Mouse (Mus musculus) forebrain, embryonic 12.5 days (tissue): ENCODE results near the gene Ggact. TPM values are rescaled to one million over a fixed set of nuclear protein-coding genes. Genes with fewer than 3 reads are reported as not detected.
A peak's percentile ranks its signal among the peaks of the same experiment; 100 is the strongest.

Source experiments
- ATAC-seq: fragments of 200-750 bp; cut with Nextera tagmentation; 2 replicates; pipeline ENCODE4 v1.8.0; 2017; ENCODE audit warnings: moderate TSS enrichment; ENCODE audit not compliant: low FRiP score
- H3K27ac ChIP-seq: fragments of 300-500 bp; sonication (generic); 2 replicates; pipeline ENCODE4 v1.5.1; 2016; ENCODE audit warnings: mild to moderate bottlenecking
- H3K27me3 ChIP-seq: fragments of 300-500 bp; sonication (generic); 2 replicates; pipeline ENCODE4 v1.6.1; 2016; ENCODE audit warnings: mild to moderate bottlenecking
- H3K36me3 ChIP-seq: fragments of 300-500 bp; sonication (generic); replicated peaks from 2 replicates; pipeline ENCODE4 v1.6.1; 2016; ENCODE audit warnings: mild to moderate bottlenecking
- H3K4me1 ChIP-seq: fragments of 300-500 bp; sonication (generic); 2 replicates; pipeline ENCODE4 v1.6.1; 2016
- H3K4me2 ChIP-seq: fragments of 300-500 bp; sonication (generic); 2 replicates; pipeline ENCODE4 v1.6.1; 2016; ENCODE audit warnings: mild to moderate bottlenecking, moderate library complexity
- H3K4me3 ChIP-seq: fragments of 300-500 bp; sonication (generic); replicated peaks from 2 replicates; pipeline ENCODE4 v1.5.1; 2016; ENCODE audit warnings: mild to moderate bottlenecking
- H3K9ac ChIP-seq: fragments of 300-500 bp; sonication (generic); 2 replicates; pipeline ENCODE4 v1.6.1; 2016; ENCODE audit warnings: mild to moderate bottlenecking
- H3K9me3 ChIP-seq: fragments of 300-500 bp; sonication (generic); 2 replicates; pipeline ENCODE4 v1.6.1; 2016
- WGBS: fragments of 180-500 bp; shearing (Covaris S2); methylation state at CpG from one replicate; pipeline ENCODE4 v1.1.7; 2016; 5-methylcytosine and 5-hydroxymethylcytosine counted together
- polyA plus RNA-seq: library from polyadenylated mRNA; unstranded; fragments of >200 nt; fragmentation: Nextera tagmentation; extraction: Ambion mirVana; gene quantifications from 2 replicates; pipeline ENCODE4 v1.2.1, GENCODE M21; 2016

The Ggact gene
- polyA plus RNA-seq, 1 experiment from 2014 or later: 6.3 TPM

- Histone ChIP-seq H3K4me3 (no peak overlapping the region), H3K27me3 (no peaks in the 10 kb centered on the region), H3K9ac (no peak overlapping the region), H3K27ac (no peak overlapping the region), H3K4me2 (no peak overlapping the region), H3K36me3 (no peaks in the 10 kb centered on the region), H3K9me3 (no peaks in the 10 kb centered on the region), H3K4me1 (peaks cover 9% of the 10 kb centered on the region; the same call in 1 of the 2 replicates)
- ATAC-seq: no peak
These were observed 15.0 kb downstream of the Ggact start for GRCm38 (mm10) chr14:122898550-122898949.

DNA sequence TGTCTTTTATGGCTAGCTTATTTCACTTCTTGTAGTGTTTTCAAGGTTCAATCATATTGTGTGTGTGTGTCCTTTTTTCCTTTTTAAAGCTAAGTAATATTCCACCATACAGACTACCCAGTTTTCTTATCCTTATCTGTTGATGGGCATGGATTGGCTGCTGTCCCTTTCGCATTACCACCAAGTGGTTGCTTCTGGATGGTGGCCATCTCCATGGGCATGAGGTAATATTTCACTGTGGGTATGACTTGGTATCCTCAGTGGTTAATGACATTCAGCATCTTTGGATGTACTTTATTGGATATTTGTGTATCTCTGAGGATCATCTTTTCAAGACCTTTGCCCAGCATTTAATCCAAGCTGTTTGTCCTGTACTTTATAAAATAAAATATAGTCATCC lies 17.5 kb downstream of the Ggact start:
- H3K4me3 ChIP-seq: no peak overlapping the region
- peaks cover 8% of the 10 kb centered on the region; the same call in 1 of the 2 replicates for H3K4me1 ChIP-seq
- no peak overlapping the region for H3K27ac ChIP-seq
- H3K9me3 ChIP-seq: no peaks in the 10 kb centered on the region
- no peak overlapping the region for H3K9ac ChIP-seq
- H3K27me3 ChIP-seq: no peaks in the 10 kb centered on the region
- no peak overlapping the region for H3K4me2 ChIP-seq
- no peaks in the 10 kb centered on the region for H3K36me3 ChIP-seq
- WGBS: 100% methylated on average over 1 of the region's 1 CpGs
- no peak for ATAC-seq

- WGBS: 94% methylated on average over 12 of the region's 12 CpGs
- ATAC-seq: no peak
- no peaks in the 10 kb centered on the region for H3K36me3 ChIP-seq
These were observed 22.0 kb downstream of the Ggact start for GRCm38 (mm10) chr14:122891470-122891968.

DNA sequence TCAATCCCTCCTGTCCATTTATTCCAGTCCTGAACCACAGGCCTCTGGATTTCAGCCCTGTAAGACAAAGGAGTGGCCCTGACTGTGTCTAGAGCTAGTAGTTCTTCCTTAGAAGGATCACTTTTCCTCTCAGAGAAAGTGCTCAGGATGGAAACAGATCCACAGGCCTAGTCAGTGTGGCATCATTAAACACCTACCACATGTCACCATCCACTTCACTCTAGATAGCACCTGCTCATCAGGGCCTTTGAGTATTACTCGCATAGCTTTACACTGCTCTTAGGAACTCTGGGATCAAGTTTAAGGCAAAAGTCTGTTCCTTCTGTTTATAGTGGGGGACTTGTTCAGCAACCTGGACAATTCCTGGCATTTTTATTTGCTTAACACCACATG lies 25.1 kb downstream of the Ggact start:
- Histone ChIP-seq H3K9ac (no peak overlapping the region), H3K27ac (no peak overlapping the region), H3K4me2 (no peak overlapping the region), H3K27me3 (no peaks in the 10 kb centered on the region), H3K36me3 (no peaks in the 10 kb centered on the region), H3K9me3 (no peaks in the 10 kb centered on the region), H3K4me1 (peaks cover 9% of the 10 kb centered on the region), H3K4me3 (no peak overlapping the region)
- no peak for ATAC-seq
- WGBS: 92% methylated on average over 1 of the region's 1 CpGs

More at GRCm38 (mm10) chr14:122891470-122891968, 22.0 kb downstream of the Ggact start:
- Histone ChIP-seq H3K4me2 (no peak overlapping the region), H3K4me3 (no peak overlapping the region), H3K27ac (no peak overlapping the region), H3K9ac (no peak overlapping the region), H3K27me3 (no peaks in the 10 kb centered on the region), H3K4me1 (no peaks in the 10 kb centered on the region), H3K9me3 (no peaks in the 10 kb centered on the region)

DNA sequence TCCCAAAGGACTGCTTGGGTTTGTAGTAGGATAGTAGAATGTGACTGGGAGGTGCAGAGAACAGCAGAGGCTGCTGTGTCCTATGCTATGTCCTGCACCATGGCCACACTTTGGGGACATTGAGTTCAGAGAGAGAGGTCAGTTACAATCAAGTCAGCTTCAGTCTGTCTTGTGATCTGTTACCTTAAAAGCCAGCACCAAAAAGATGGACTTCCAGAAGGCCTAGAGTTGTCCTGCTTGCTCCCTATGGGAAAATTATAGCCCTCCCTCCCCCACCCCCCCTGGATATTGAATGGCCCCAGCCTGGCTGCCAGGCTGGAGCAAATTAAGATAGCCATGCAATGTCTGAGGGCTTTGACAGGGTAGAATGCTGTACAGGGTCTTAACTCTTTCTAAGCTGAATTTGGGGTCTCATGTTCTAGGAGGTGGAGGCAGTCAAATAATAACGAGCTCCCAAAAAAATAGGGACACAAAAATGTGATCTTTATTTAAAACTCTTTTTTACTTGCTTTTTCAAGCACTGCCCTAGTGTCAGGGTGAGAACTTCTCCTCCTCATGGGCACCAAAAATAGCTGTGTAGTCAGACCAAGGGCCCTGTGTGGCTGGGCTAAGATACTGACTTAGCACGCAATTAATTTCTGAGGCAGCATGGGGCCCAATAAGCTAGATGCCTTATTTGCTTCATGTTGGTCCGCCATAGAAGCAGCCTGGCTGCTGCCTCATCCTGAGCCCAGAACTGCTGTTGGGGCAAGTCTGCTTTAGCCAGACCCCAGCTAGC lies 25.7 kb downstream of the Ggact start:
- Histone ChIP-seq H3K9me3 (no peaks in the 10 kb centered on the region), H3K4me2 (no peak overlapping the region), H3K9ac (no peak overlapping the region), H3K27ac (no peak overlapping the region), H3K4me1 (peaks cover 15% of the 10 kb centered on the region), H3K36me3 (no peaks in the 10 kb centered on the region), H3K4me3 (no peak overlapping the region), H3K27me3 (no peaks in the 10 kb centered on the region)
- WGBS: 77% methylated on average over 3 of the region's 3 CpGs
- ATAC-seq: no peak

- Histone ChIP-seq H3K9ac (no peak overlapping the region), H3K27ac (no peak overlapping the region), H3K4me3 (no peak overlapping the region), H3K36me3 (no peaks in the 10 kb centered on the region), H3K27me3 (no peaks in the 10 kb centered on the region), H3K4me1 (peaks cover 21% of the 10 kb centered on the region), H3K9me3 (no peaks in the 10 kb centered on the region), H3K4me2 (no peak overlapping the region)
- 73% methylated on average over 1 of the region's 1 CpGs for WGBS
- ATAC-seq: no peak
These were observed 26.3 kb downstream of the Ggact start for GRCm38 (mm10) chr14:122887278-122887677.

DNA sequence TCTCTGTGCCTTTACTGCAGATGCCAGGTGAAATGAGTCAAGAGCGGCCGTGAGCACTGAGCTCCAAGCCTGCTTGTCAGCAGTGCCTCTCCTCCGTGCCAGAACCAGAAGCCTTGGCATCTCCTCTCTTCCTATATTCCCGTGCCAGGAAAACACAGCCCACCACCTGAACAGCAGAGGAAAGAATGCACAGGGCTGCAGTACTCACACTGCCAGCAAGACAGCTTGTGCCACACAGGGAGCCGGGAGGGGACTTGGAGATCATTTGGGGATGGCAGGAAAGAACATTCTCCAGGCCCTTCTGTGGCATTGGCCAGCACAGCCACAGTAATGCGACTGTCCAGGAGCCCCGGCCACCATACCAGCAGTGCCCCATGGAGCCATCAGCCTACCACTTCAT lies 27.7 kb downstream of the Ggact start:
- WGBS: 88% methylated on average over 7 of the region's 7 CpGs

GRCm38 (mm10) chr14:122883821-122884584 lies 29.6 kb downstream of the Ggact start:
- Histone ChIP-seq H3K4me1 (peaks cover 31% of the 10 kb centered on the region), H3K27me3 (0 out of 2 replicates have a peak, but pooled peaks cover 5% of the 10 kb centered on the region), H3K9me3 (no peaks in the 10 kb centered on the region), H3K4me3 (no peak overlapping the region), H3K9ac (no peak overlapping the region), H3K4me2 (no peak overlapping the region), H3K27ac (peak overlapping the region; percentile 81), H3K36me3 (no peaks in the 10 kb centered on the region)
- 23% methylated on average over 10 of the region's 10 CpGs for WGBS
- ATAC-seq: peak; percentile 59

More for the DNA sequence above, 27.7 kb downstream of the Ggact start:
- H3K9ac ChIP-seq: no peak overlapping the region
- no peak overlapping the region for H3K4me3 ChIP-seq
- H3K27me3 ChIP-seq: no peaks in the 10 kb centered on the region
- H3K9me3 ChIP-seq: no peaks in the 10 kb centered on the region
- no peak for ATAC-seq
- no peak overlapping the region for H3K4me2 ChIP-seq
- H3K27ac ChIP-seq: no peak overlapping the region
- no peaks in the 10 kb centered on the region for H3K36me3 ChIP-seq
- peaks cover 31% of the 10 kb centered on the region for H3K4me1 ChIP-seq

DNA sequence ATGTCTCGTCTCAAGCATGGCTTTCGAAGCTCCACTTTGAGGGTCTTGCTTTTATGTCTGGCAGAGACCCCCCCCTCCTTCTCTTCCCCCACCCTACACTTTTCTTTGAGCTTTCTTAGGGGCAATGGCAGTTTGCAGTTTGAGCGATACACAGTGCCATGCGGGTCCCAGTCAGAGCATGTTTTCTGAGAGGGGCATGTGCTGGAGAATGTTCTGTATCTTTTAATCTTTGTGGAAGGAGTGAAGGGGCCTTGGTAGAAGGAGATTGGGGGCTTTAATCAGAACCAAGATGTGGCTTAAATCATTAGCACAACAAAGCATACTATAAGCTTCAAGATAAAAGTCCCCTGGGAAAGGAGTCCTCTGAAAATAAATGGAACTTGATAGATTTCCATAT lies 30.1 kb downstream of the Ggact start:
- Histone ChIP-seq H3K36me3 (no peaks in the 10 kb centered on the region), H3K27ac (peak overlapping the region; percentile 81), H3K27me3 (0 out of 2 replicates have a peak, but pooled peaks cover 8% of the 10 kb centered on the region), H3K4me1 (peaks cover 31% of the 10 kb centered on the region), H3K9me3 (no peaks in the 10 kb centered on the region), H3K9ac (no peak overlapping the region), H3K4me3 (no peak overlapping the region), H3K4me2 (0 out of 2 replicates have a peak overlapping the region, but pooled peaks have one; percentile 11)
- WGBS: 30% methylated on average over 4 of the region's 4 CpGs
- peak; percentile 27 for ATAC-seq

GRCm38 (mm10) chr14:122882795-122883409 lies 30.7 kb downstream of the Ggact start:
- peaks cover 31% of the 10 kb centered on the region for H3K4me1 ChIP-seq
- no peak overlapping the region for H3K9ac ChIP-seq
- H3K27ac ChIP-seq: peak overlapping the region; percentile 81
- ATAC-seq: peak; percentile 57; the same call in 1 of the 2 replicates
- 0 out of 2 replicates have a peak, but pooled peaks cover 11% of the 10 kb centered on the region for H3K27me3 ChIP-seq
- H3K9me3 ChIP-seq: no peaks in the 10 kb centered on the region
- H3K4me3 ChIP-seq: no peak overlapping the region
- no peaks in the 10 kb centered on the region for H3K36me3 ChIP-seq
- H3K4me2 ChIP-seq: peak overlapping the region; percentile 11; the same call in 1 of the 2 replicates
- 59% methylated on average over 7 of the region's 7 CpGs for WGBS

DNA sequence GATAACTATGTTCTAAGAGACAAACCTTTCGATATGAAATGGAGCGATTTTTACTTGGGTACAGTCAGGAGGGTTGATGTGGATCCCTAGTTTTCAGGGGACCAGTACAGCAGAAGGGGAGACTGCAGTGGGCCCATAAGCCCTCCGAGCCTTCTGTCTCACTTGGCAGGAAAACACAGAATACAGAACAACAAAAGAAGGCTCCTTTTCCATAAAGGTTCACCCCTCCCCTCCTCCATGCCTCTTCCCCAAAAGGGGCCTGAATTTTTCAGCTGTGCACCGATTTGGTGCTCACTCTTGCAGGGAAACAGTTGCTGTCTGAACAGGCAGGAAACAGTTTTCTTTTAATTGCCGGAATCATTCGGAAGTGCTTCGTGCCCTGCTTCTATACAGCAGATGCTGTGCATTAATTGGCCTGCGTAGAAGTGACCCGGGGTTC lies 31.3 kb downstream of the Ggact start:
- H3K4me3 ChIP-seq: no peak overlapping the region
- 34% methylated on average over 9 of the region's 9 CpGs for WGBS
- no peaks in the 10 kb centered on the region for H3K36me3 ChIP-seq
- peak overlapping the region; percentile 29; the same call in 1 of the 2 replicates for H3K9ac ChIP-seq
- peak overlapping the region; percentile 11 for H3K4me2 ChIP-seq
- peaks cover 11% of the 10 kb centered on the region; the same call in 1 of the 2 replicates for H3K27me3 ChIP-seq
- H3K27ac ChIP-seq: peak overlapping the region; percentile 81
- no peaks in the 10 kb centered on the region for H3K9me3 ChIP-seq
- H3K4me1 ChIP-seq: peaks cover 31% of the 10 kb centered on the region
- ATAC-seq: peak; percentile 50

DNA sequence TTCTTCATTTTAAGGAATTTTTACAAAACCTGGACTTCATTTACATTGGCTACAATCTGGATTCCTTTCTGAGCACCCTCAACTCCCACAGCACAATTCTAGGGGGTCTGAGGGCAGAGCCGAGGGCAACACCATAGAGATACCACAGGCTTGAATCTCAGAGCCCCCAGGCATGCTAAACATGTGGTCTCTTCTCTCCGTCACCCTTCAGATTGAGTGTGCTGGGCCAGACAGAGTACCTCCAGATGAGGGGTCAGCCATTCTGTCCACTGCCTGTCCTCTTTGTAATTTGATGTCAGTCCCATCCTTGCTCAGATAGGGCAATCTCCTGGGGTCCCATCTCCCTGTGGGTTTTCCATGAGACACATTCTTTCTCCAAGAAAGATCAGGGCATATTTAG lies 31.9 kb downstream of the Ggact start:
- Histone ChIP-seq H3K9ac (peak overlapping the region; percentile 29; the same call in 1 of the 2 replicates), H3K36me3 (no peaks in the 10 kb centered on the region), H3K27me3 (peaks cover 16% of the 10 kb centered on the region), H3K9me3 (no peaks in the 10 kb centered on the region), H3K4me3 (no peak overlapping the region), H3K27ac (peak overlapping the region; percentile 81), H3K4me1 (peaks cover 31% of the 10 kb centered on the region), H3K4me2 (no peak overlapping the region)
- ATAC-seq: no peak; the same call in 1 of the 2 replicates
- 62% methylated on average over 2 of the region's 2 CpGs for WGBS
